Mouse (Mus musculus) forebrain, embryonic 14.5 days (tissue): ENCODE measurements at regions not wholly inside any gene's neighbourhood (a gene's known extent, or its start where the extent isn't known, plus 50 kb on each side); places are given as distances from the start of the nearest gene placed in this dataset.
A peak's percentile ranks its signal among the peaks of the same experiment; 100 is the strongest.
"Not testable (repeated sequence)": the region's sequence is repeated elsewhere in the genome, so short reads cannot be mapped to it uniquely, and the experiment has no call there.

Experiments
- ATAC-seq: fragments of 200-750 bp; cut with Nextera tagmentation; 2 replicates; pipeline ENCODE4 v1.8.0; 2017; ENCODE audit warnings: mild to moderate bottlenecking, moderate library complexity
- DNase-seq: peaks from one replicate; pipeline ENCODE4 v3.0.0-alpha.2; 2015; ENCODE audit warnings: low spot score
- H3K27ac ChIP-seq: fragments of 300-500 bp; sonication (generic); 2 replicates; pipeline ENCODE4 v1.5.1; 2014; ENCODE audit warnings: low read depth, mild to moderate bottlenecking, control low read depth, low read length, moderate library complexity
- H3K27me3 ChIP-seq: fragments of 300-500 bp; sonication (generic); replicated peaks from 2 replicates; pipeline ENCODE4 v1.6.1; 2014; ENCODE audit warnings: low read length, control low read depth, mixed read lengths; ENCODE audit not compliant: control insufficient read depth, insufficient read depth
- H3K36me3 ChIP-seq: fragments of 300-500 bp; sonication (generic); 2 replicates; pipeline ENCODE4 v1.6.1; 2014; ENCODE audit warnings: low read length, control low read depth; ENCODE audit not compliant: control insufficient read depth, insufficient read depth
- H3K4me1 ChIP-seq: fragments of 300-500 bp; sonication (generic); 2 replicates; pipeline ENCODE4 v1.6.1; 2014; ENCODE audit warnings: antibody characterized with exemption, low read length, control low read depth; ENCODE audit not compliant: control insufficient read depth, insufficient read depth
- H3K4me2 ChIP-seq: fragments of 300-500 bp; sonication (generic); 2 replicates; pipeline ENCODE4 v1.6.1; 2014; ENCODE audit warnings: mild to moderate bottlenecking, control low read depth, low read length
- H3K4me3 ChIP-seq: fragments of 300-500 bp; sonication (generic); 2 replicates; pipeline ENCODE4 v1.5.1; 2014; ENCODE audit warnings: low read depth, low read length, control low read depth
- H3K9ac ChIP-seq: fragments of 300-500 bp; sonication (generic); 2 replicates; pipeline ENCODE4 v1.6.1; 2014; ENCODE audit warnings: mild to moderate bottlenecking, low read length, control low read depth, moderate library complexity
- H3K9me3 ChIP-seq: fragments of 300-500 bp; sonication (generic); replicated peaks from 2 replicates; pipeline ENCODE4 v1.6.1; 2016; ENCODE audit warnings: low read length, control low read depth, mixed read lengths; ENCODE audit not compliant: control insufficient read depth
- WGBS: fragments of 180-500 bp; shearing (Covaris S2); extraction: QIAGEN DNeasy Blood & Tissue Kit; methylation state at CpG from one replicate; pipeline ENCODE4 v1.1.7; 2014; 5-methylcytosine and 5-hydroxymethylcytosine counted together

DNA sequence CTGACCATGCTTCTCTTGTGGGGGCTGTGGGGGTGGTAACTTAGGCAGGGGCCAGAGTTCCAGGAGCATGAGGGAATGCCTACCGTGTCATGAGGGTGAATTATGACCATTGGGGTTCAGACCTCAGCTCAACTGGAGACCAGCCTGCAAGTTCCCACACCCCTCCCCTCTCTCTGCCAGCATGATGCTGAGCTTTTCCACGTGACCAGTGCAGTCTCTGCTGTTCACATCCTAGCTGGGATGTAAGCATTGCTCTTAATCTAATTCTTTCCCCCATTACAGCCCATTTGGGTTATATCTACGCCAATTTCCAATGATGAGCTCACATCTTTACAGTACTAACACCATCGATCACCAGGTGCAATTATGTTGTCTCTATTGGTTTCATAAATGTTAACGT, 120.6 kb upstream of the Kctd3 start:
- H3K27me3 ChIP-seq, ATAC-seq, H3K4me2 ChIP-seq, H3K27ac ChIP-seq, H3K4me1 ChIP-seq, H3K9me3 ChIP-seq, H3K4me3 ChIP-seq, H3K36me3 ChIP-seq, H3K9ac ChIP-seq, DNase-seq: not testable (repeated sequence)
- 68% methylated on average over 5 of the region's 5 CpGs for WGBS

GRCm38 (mm10) chr1:189127367-189127766, 119.7 kb upstream of the Kctd3 start:
- no peaks in the 10 kb centered on the region for H3K36me3 ChIP-seq
- 24% methylated on average over 5 of the region's 5 CpGs for WGBS
- H3K9me3 ChIP-seq = no peaks in the 10 kb centered on the region
- H3K27me3 ChIP-seq = no peaks in the 10 kb centered on the region
- H3K4me2 ChIP-seq = no peak overlapping the region
- no peak overlapping the region for H3K9ac ChIP-seq
- H3K4me1 ChIP-seq = no peaks in the 10 kb centered on the region
- ATAC-seq = no peak
- no peak overlapping the region for H3K4me3 ChIP-seq
- DNase-seq = no peak
- no peak overlapping the region for H3K27ac ChIP-seq

- Histone ChIP-seq H3K4me1 (no peaks in the 10 kb centered on the region), H3K36me3 (no peaks in the 10 kb centered on the region), H3K27ac (no peak overlapping the region), H3K4me2 (no peak overlapping the region), H3K9ac (no peak overlapping the region), H3K9me3 (no peaks in the 10 kb centered on the region), H3K4me3 (no peak overlapping the region), H3K27me3 (no peaks in the 10 kb centered on the region)
- 75% methylated on average over 6 of the region's 6 CpGs for WGBS
- ATAC-seq (no peak), DNase-seq (peak; percentile 45)
Observed at GRCm38 (mm10) chr1:189119941-189120735, 112.5 kb upstream of the Kctd3 start.

GRCm38 (mm10) chr1:189119005-189119404, 111.4 kb upstream of the Kctd3 start:
- WGBS = 97% methylated on average over 1 of the region's 1 CpGs
- ATAC-seq = not testable (repeated sequence)

GRCm38 (mm10) chr1:189118582-189118981, 110.9 kb upstream of the Kctd3 start:
- H3K4me2 ChIP-seq = no peak overlapping the region
- no peaks in the 10 kb centered on the region for H3K9me3 ChIP-seq
- H3K4me1 ChIP-seq = no peaks in the 10 kb centered on the region
- DNase-seq (no peak), ATAC-seq (no peak)
- 64% methylated on average over 5 of the region's 5 CpGs for WGBS
- H3K9ac ChIP-seq = no peak overlapping the region
- H3K27me3 ChIP-seq = no peaks in the 10 kb centered on the region
- H3K27ac ChIP-seq = no peak overlapping the region
- no peak overlapping the region for H3K4me3 ChIP-seq
- H3K36me3 ChIP-seq = no peaks in the 10 kb centered on the region

More at GRCm38 (mm10) chr1:189119005-189119404, 111.4 kb upstream of the Kctd3 start:
- H3K4me2 ChIP-seq, H3K4me3 ChIP-seq, H3K27me3 ChIP-seq, H3K4me1 ChIP-seq, H3K9ac ChIP-seq, DNase-seq, H3K9me3 ChIP-seq, H3K36me3 ChIP-seq, H3K27ac ChIP-seq: not testable (repeated sequence)

DNA sequence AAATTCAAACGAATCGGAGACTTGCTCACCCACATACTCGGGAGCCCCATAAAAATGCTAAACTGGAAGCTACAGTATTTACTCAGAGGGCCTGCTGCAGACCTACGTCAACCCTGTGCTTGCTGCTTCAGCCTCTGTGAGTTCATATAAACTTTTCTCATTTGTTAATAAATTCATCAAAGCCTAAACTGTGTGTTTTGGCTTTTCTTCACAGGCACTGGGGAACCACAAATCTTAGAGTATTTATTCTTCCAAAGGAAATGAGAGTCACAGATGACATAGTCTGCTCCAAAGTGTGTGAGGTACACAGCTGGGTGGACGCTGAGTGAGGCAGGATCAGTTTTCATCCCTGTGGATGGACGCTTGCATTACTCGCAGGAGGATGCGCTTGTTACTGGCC, 108.3 kb upstream of the Kctd3 start:
- WGBS = 91% methylated on average over 8 of the region's 8 CpGs

DNA sequence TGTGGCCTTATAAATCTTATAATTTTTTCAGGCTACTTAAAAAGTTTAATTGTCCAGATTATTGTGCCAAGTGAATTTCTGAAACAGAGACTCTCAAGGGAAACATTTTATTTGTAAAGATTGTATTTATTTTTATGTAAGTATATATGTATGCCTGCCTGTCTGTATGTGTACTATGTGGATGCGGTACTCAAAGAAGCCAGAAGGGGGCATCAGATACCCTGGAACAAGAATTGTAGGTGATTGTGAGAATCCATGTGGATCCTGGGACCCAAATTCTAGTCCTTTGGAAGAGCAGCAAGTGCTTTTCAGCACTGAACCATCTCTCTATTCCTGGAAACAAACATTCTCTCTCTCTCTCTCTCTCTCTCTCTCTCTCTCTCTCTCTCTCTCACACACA, 107.6 kb upstream of the Kctd3 start:
- no peak for DNase-seq
- ATAC-seq = no peak
- H3K27me3 ChIP-seq = no peaks in the 10 kb centered on the region
- no peak overlapping the region for H3K9ac ChIP-seq
- no peaks in the 10 kb centered on the region for H3K4me1 ChIP-seq
- no peak overlapping the region for H3K4me2 ChIP-seq
- no peak overlapping the region for H3K4me3 ChIP-seq
- H3K9me3 ChIP-seq = no peaks in the 10 kb centered on the region
- 95% methylated on average over 1 of the region's 1 CpGs for WGBS
- no peaks in the 10 kb centered on the region for H3K36me3 ChIP-seq
- no peak overlapping the region for H3K27ac ChIP-seq

More for the DNA sequence above, 108.3 kb upstream of the Kctd3 start:
- Histone ChIP-seq H3K9me3 (no peaks in the 10 kb centered on the region), H3K4me1 (no peaks in the 10 kb centered on the region), H3K27me3 (no peaks in the 10 kb centered on the region), H3K36me3 (no peaks in the 10 kb centered on the region), H3K9ac (no peak overlapping the region), H3K4me3 (no peak overlapping the region), H3K27ac (no peak overlapping the region), H3K4me2 (no peak overlapping the region)
- ATAC-seq = no peak
- no peak for DNase-seq

DNA sequence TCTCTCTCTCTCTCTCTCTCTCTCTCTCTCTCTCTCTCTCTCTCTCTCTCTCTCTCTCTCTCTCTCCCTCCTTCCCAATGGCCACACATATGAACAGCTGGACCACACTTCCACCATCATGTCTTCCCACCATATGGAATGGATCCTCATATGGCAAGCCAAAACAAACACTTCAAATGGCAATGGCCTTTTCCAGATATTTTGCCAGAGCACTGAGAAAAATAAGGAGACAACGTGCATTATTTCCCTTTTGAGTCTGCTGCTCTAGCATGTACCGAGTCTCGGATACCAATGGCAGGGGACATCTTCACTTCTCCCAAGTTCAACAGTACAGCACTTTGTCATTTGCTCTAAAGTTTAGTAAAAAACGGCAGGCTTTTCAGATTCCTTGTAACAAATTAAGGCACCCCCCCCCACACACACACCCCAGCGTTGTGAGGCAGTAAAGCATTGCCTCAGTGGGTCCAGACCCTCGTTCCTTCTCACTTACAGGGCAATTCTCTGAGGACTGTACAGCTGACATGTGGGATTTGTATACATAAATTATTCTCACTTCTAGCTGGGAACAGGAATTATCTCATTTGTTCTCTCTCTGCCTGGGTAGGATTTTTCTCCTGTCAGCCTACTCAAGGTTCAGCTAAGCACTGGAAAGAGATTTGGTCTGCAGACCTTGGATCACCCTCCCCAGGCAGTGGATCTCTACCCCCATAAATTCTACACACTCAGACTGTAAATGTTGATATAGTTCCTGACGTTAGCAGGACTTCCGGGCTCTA, 100.8 kb upstream of the Kctd3 start:
- DNase-seq = no peak
- no peaks in the 10 kb centered on the region for H3K36me3 ChIP-seq
- H3K9me3 ChIP-seq = no peaks in the 10 kb centered on the region
- H3K27me3 ChIP-seq = no peaks in the 10 kb centered on the region
- H3K4me3 ChIP-seq = no peak overlapping the region
- H3K4me2 ChIP-seq = no peak overlapping the region
- H3K27ac ChIP-seq = no peak overlapping the region
- no peak overlapping the region for H3K9ac ChIP-seq
- H3K4me1 ChIP-seq = no peaks in the 10 kb centered on the region
- WGBS = 85% methylated on average over 8 of the region's 8 CpGs
- no peak for ATAC-seq

GRCm38 (mm10) chr1:189107841-189108240, 100.2 kb upstream of the Kctd3 start:
- peak; percentile 41 for DNase-seq
- Histone ChIP-seq H3K9me3 (no peaks in the 10 kb centered on the region), H3K4me3 (no peak overlapping the region), H3K27me3 (no peaks in the 10 kb centered on the region), H3K27ac (no peak overlapping the region), H3K4me1 (no peaks in the 10 kb centered on the region), H3K9ac (no peak overlapping the region), H3K36me3 (no peaks in the 10 kb centered on the region), H3K4me2 (no peak overlapping the region)
- WGBS = 61% methylated on average over 8 of the region's 8 CpGs
- ATAC-seq = no peak
